In genomic region chr15:97727048-97727447, GRCm38 (mm10) we compare ENCODE assay signal across 13 mouse cellular contexts. TPM values are rescaled to one million over a fixed set of nuclear protein-coding genes. Genes with fewer than 3 reads are reported as not detected.
DNase-seq lines count a peak whose midpoint lies in the region; ATAC-seq and TF ChIP-seq lines count a peak whose summit lies in the region.
"Had no signal": no experiment of that assay in that cellular context is flagged by ENCODE, and none has a peak within 500 bp of the region (broad histone marks: within the 10 kb centered on the region; RNA-seq: fewer than 3 reads in every experiment).

No protein-coding gene starts in this region.

- peak; percentile 18; the same call in 1 of the 2 replicates for ATAC-seq in neutrophil, adult 5-6 weeks (ENCODE audit: extremely low read depth, insufficient number of reproducible peaks, low FRiP score, poor library complexity, severe bottlenecking)
- no peak for ATAC-seq in monocyte, adult 5-6 weeks (replicated peaks; ENCODE audit: insufficient number of reproducible peaks, low FRiP score, low TSS enrichment, poor library complexity, severe bottlenecking)
- no peak for ATAC-seq in stomach, postnatal 0 days (ENCODE audit: low FRiP score, low TSS enrichment)
- ATAC-seq: intestine, postnatal 0 days; liver, postnatal 0 days had no signal

- H3K36me3 ChIP-seq in heart, embryonic 10.5 days: no peaks in the 10 kb centered on the region
- H3K36me3 ChIP-seq in stomach, postnatal 0 days (ENCODE audit: control insufficient read depth, insufficient read depth, low read length): no peaks in the 10 kb centered on the region
- H3K36me3 ChIP-seq: neural tube, embryonic 13.5 days had no signal

- peak; percentile 63 to 66 for DNase-seq in heart, adult 9 months (ENCODE audit: low spot score in 2 of 2)
- no peak for DNase-seq in heart, embryonic 10.5 days (ENCODE audit: low spot score)
- peak; percentile 55 for DNase-seq in Muller cell, postnatal 12 days (ENCODE audit: inconsistent ontology term)
- peak; percentile 65 for DNase-seq in heart, postnatal 25 days (ENCODE audit: low spot score)
- DNase-seq in left cerebral cortex, postnatal 14 days (ENCODE audit: low spot score in 2 of 2): no peak
- no peak for DNase-seq in stomach, postnatal 0 days (ENCODE audit: low spot score)
- DNase-seq: cerebellum, adult 11 months; liver, postnatal 0 days; spleen, adult 18-20 months had no signal

- TF ChIP-seq CTCF in stomach, postnatal 0 days (IDR thresholded peaks at IDR 0.05; ENCODE audit: low read depth): no peak

- no peak for TF ChIP-seq EP300 in stomach, postnatal 0 days (optimal IDR thresholded peaks at IDR 0.05)

- no peak overlapping the region for H3K4me3 ChIP-seq in heart, embryonic 10.5 days
- H3K4me3 ChIP-seq in stomach, postnatal 0 days (ENCODE audit: low read depth, low read length): no peak overlapping the region
- H3K4me3 ChIP-seq: neural tube, embryonic 13.5 days had no signal

- WGBS in heart, embryonic 10.5 days: 78% methylated on average over 8 of the region's 8 CpGs
- WGBS in stomach, postnatal 0 days: 49% methylated on average over 8 of the region's 8 CpGs

- no peaks in the 10 kb centered on the region for H3K9me3 ChIP-seq in heart, embryonic 10.5 days
- H3K9me3 ChIP-seq in stomach, postnatal 0 days (ENCODE audit: control insufficient read depth, low read length): no peaks in the 10 kb centered on the region
- H3K9me3 ChIP-seq: neural tube, embryonic 13.5 days had no signal

- H3K27me3 ChIP-seq in heart, embryonic 10.5 days (ENCODE audit: insufficient read depth, poor library complexity, severe bottlenecking): peaks cover 14% of the 10 kb centered on the region; the same call in 1 of the 2 replicates
- H3K27me3 ChIP-seq in stomach, postnatal 0 days (ENCODE audit: control insufficient read depth, insufficient read depth, low read length): no peaks in the 10 kb centered on the region
- H3K27me3 ChIP-seq: neural tube, embryonic 13.5 days had no signal

- H3K9ac ChIP-seq in stomach, postnatal 0 days (ENCODE audit: low read length): no peak overlapping the region
- H3K9ac ChIP-seq: liver, postnatal 0 days; neural tube, embryonic 13.5 days had no signal

- no peak overlapping the region for H3K4me2 ChIP-seq in stomach, postnatal 0 days (replicated peaks; ENCODE audit: low read depth)
- H3K4me2 ChIP-seq: neural tube, embryonic 13.5 days had no signal

- no peak overlapping the region for H3K27ac ChIP-seq in heart, embryonic 10.5 days
- no peak overlapping the region for H3K27ac ChIP-seq in stomach, postnatal 0 days (replicated peaks)
- H3K27ac ChIP-seq: neural tube, embryonic 13.5 days had no signal

- intact Hi-C loops in heart, postnatal 25 days (cut with DNase I): no loop called here
- intact Hi-C loops in left cerebral cortex, postnatal 14 days (cut with DNase I): no loop called here

- peaks cover 8% of the 10 kb centered on the region for H3K4me1 ChIP-seq in heart, embryonic 10.5 days
- H3K4me1 ChIP-seq in stomach, postnatal 0 days (replicated peaks; ENCODE audit: control insufficient read depth, insufficient read depth): no peaks in the 10 kb centered on the region
- H3K4me1 ChIP-seq: neural tube, embryonic 13.5 days had no signal

RNA-seq across cellular contexts. Expression of gene Endou, which starts 4.1 kb away (rescaled TPM):
- 0.11 and 0.18 TPM in 2 replicates for polyA plus RNA-seq in heart, embryonic 10.5 days (2016; fragmentation: Nextera tagmentation; extraction: Ambion mirVana)
- 1 to 10 TPM; 1.4 to 1.8 TPM for total RNA-seq in heart, postnatal 25 days (2021)
- 2.9 and 3.7 TPM in 2 replicates for total RNA-seq in neutrophil, adult 5-6 weeks (2017)
- total RNA-seq in left cerebral cortex, postnatal 14 days (2021): under 1 TPM; 0.94 to 0.97 TPM
- 0.32 to 1.6 TPM in 2 of 3 replicates, not detected in the other for total RNA-seq in monocyte, adult 5-6 weeks (2017)
- 37.0 and 38.3 TPM in 2 replicates for polyA plus RNA-seq in stomach, postnatal 0 days (2015; fragmentation: Nextera tagmentation; extraction: Ambion mirVana)

RNA-seq across cellular contexts. Expression of gene Rpap3, which starts 21.4 kb away (rescaled TPM):
- 24.0 and 27.1 TPM in 2 replicates for polyA plus RNA-seq in heart, embryonic 10.5 days (2016; fragmentation: Nextera tagmentation; extraction: Ambion mirVana)
- total RNA-seq in heart, postnatal 25 days (2021): 10 to 100 TPM; 12.8 to 14.3 TPM
- total RNA-seq in neutrophil, adult 5-6 weeks (2017): 18.3 and 22.7 TPM in 2 replicates
- 10 to 100 TPM; 27.4 to 28.2 TPM for total RNA-seq in left cerebral cortex, postnatal 14 days (2021)
- total RNA-seq in monocyte, adult 5-6 weeks (2017): 7.9 to 17.5 TPM (median 14.1 TPM) in 3 replicates
- 13.3 and 13.9 TPM in 2 replicates for polyA plus RNA-seq in stomach, postnatal 0 days (2015; fragmentation: Nextera tagmentation; extraction: Ambion mirVana)

RNA-seq across cellular contexts. Expression of gene Rapgef3, which starts 40.7 kb away (rescaled TPM):
- 10.2 and 13.4 TPM in 2 replicates for polyA plus RNA-seq in heart, embryonic 10.5 days (2016; fragmentation: Nextera tagmentation; extraction: Ambion mirVana)
- 10 to 100 TPM; 20.7 to 26.5 TPM for total RNA-seq in heart, postnatal 25 days (2021)
- total RNA-seq in neutrophil, adult 5-6 weeks (2017): 2.6 and 4.3 TPM in 2 replicates
- total RNA-seq in left cerebral cortex, postnatal 14 days (2021): 10 to 100 TPM; 28.9 to 36.7 TPM
- total RNA-seq in monocyte, adult 5-6 weeks (2017): 0.19 to 5.1 TPM (median 1.8 TPM) in 3 replicates
- 3.2 and 4.2 TPM in 2 replicates for polyA plus RNA-seq in stomach, postnatal 0 days (2015; fragmentation: Nextera tagmentation; extraction: Ambion mirVana)

RNA-seq across cellular contexts. Expression of gene Slc48a1, which starts 51.3 kb away (rescaled TPM):
- polyA plus RNA-seq in heart, embryonic 10.5 days (2016; fragmentation: Nextera tagmentation; extraction: Ambion mirVana): 32.1 and 41.1 TPM in 2 replicates
- 10 to 100 TPM; 76.5 to 83.0 TPM for total RNA-seq in heart, postnatal 25 days (2021)
- total RNA-seq in neutrophil, adult 5-6 weeks (2017): 20.8 and 23.7 TPM in 2 replicates
- 100 to 1,000 TPM; 157 to 169 TPM for total RNA-seq in left cerebral cortex, postnatal 14 days (2021)
- total RNA-seq in monocyte, adult 5-6 weeks (2017): 20.0 to 22.8 TPM (median 22.4 TPM) in 3 replicates
- 36.7 and 40.7 TPM in 2 replicates for polyA plus RNA-seq in stomach, postnatal 0 days (2015; fragmentation: Nextera tagmentation; extraction: Ambion mirVana)

Comparison
In these comparisons a context has a peak if more than half of its experiments do, and no peak if none do; other contexts are left out.
1. DNase-seq: peak in heart, adult 9 months (2 of 2), Muller cell, postnatal 12 days (single experiment) and heart, postnatal 25 days (single experiment); none in heart, embryonic 10.5 days (single experiment), left cerebral cortex, postnatal 14 days (0 of 2) and stomach, postnatal 0 days (single experiment).